Mouse (Mus musculus) neutrophil, adult 5-6 weeks (primary cell): ENCODE data around the gene Tbc1d1. TPM values are rescaled to one million over a fixed set of nuclear protein-coding genes. Genes with fewer than 3 reads are reported as not detected.

Source experiments
- ATAC-seq: fragments of 151-379, 151-347 bp; 2 replicates; pipeline ENCODE4 v1.8.0; 2017; ENCODE audit warnings: mild to moderate bottlenecking, moderate TSS enrichment; ENCODE audit not compliant: insufficient number of reproducible peaks, poor library complexity, low FRiP score, severe bottlenecking; ENCODE audit errors: extremely low read depth
- total RNA-seq: library from RNA; stranded (forward); fragments of 200-1000 nt; gene quantifications from 2 replicates; pipeline ENCODE4 v1.2.3, GENCODE M21; 2017

The Tbc1d1 gene
- total RNA-seq, 1 experiment from 2014 or later: 89.8 TPM

GRCm38 (mm10) chr5:64228252-64228651 lies 72.1 kb downstream of the Tbc1d1 start:
- no peak for ATAC-seq

GRCm38 (mm10) chr5:64229336-64229866 lies 73.3 kb downstream of the Tbc1d1 start:
- ATAC-seq: no peak

- ATAC-seq: peak; percentile 96
These were observed 74.0 kb downstream of the Tbc1d1 start for GRCm38 (mm10) chr5:64230061-64230466.

GRCm38 (mm10) chr5:64230507-64231041 lies 74.5 kb downstream of the Tbc1d1 start:
- no peak for ATAC-seq

DNA sequence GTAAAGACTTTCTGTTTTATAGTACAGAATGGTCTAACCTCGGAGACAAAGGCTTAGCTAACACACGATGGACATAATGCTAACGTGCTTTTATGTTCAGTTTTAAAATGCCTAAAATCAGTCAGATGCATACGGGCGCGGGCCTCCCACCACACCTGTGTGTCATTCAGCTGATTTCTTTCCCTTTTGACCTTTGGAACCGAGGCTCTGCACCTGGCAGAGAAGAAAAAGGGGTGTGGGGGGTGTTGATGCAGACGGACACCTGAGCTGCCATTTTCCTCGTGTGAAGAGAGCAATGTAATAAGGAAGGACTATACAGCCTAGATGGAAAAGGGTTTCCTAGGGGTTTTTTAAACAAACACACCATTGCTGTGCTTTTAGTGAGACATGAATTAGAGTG lies 76.8 kb downstream of the Tbc1d1 start:
- ATAC-seq: no peak

GRCm38 (mm10) chr5:64234269-64234985 lies 78.3 kb downstream of the Tbc1d1 start:
- no peak for ATAC-seq

DNA sequence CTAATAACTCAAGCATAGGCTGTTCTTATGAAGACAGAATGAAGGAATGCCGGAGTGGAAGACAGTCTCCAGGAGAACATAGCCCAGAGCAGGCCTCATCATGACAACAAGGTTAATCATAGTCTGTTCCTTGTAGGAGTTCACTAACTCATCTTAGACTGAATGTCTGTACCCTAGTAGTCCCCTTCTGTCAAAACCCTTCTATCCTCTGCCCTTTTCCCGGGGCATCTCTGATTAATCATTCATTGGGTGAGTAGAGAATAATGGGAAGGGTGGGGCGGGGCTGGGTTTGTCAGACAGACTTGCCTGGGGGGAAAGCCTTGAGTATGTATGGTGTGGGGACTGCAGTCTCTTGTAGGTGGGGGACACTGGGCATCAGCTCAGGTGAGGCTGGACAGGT lies 79.1 kb downstream of the Tbc1d1 start:
- ATAC-seq: no peak

DNA sequence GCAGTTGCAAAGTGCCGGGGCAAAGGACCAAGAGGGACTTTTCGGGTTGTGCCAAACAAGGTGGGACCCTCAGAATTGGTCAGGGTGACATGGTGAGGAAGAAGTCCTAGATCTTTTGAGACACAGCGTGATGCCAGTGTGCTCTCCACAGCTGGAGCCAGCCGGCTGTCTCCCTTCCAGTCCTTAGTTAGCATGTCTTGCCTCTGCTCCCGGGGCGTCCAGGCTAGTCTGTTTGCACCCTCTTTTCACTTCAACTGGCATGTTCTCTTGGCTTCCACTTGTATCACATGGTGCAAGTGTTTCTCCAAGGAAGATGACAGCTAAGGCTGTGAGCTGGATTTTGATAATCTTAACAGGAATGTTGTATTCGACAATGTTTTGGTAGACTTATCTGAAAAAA lies 80.5 kb downstream of the Tbc1d1 start:
- ATAC-seq: no peak

GRCm38 (mm10) chr5:64237263-64237662 lies 81.2 kb downstream of the Tbc1d1 start:
- no peak for ATAC-seq

DNA sequence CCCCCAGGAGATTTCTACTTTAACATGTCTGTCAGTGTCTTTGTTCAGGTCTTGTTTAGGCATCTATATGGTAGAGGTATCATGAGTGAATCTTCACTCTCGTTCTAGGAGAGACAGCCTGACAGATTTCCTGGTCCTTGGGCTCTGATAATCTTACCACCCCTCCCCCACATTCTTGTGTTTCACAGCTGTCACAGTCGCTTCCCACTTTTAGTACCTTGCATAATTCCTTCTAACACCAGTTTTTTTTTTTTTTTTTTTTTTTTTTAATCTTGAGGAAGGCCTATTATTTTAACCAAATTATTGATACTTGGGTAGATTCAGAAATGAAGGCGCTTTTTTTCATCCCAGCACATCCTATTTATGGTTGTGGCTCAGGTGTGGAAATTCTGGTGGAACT lies 81.6 kb downstream of the Tbc1d1 start:
- no peak for ATAC-seq

DNA sequence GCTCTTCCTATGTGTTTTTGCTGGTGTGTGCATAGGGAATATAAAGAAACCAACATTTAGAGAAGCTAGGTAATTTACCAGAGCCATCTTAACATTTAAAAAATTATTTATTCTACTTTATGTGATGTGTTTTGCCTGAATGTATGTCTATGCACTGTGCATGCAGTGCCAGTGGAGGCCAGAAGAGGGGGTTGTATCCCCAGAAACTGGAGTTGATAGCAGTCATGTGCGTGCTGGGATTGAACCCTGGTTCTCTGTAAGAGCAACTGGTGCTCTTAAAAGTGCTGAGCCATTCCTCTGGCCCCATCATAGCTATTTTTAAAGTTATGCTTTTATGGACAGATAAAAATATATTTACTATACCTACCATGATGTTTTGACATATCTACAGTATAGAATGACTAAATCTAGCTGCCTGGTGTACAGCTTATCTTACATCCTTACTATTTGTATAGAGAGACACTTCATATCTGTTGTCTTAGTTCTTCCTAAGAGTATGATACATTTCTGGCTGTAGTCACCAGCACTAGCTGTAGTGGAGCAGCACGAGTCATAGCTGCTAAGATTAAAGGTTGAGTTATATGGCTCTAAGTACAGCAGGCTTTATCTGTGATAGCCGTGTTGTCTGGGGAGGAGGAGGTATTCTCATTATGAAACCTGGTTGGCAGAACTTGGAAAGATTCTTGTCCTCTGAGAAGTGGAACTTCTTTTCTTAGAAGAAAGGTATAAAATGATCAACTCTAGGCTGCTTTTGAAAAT lies 83.0 kb downstream of the Tbc1d1 start:
- ATAC-seq: no peak

- peak; percentile 85 for ATAC-seq
These were observed 85.0 kb downstream of the Tbc1d1 start for GRCm38 (mm10) chr5:64240941-64241682.

DNA sequence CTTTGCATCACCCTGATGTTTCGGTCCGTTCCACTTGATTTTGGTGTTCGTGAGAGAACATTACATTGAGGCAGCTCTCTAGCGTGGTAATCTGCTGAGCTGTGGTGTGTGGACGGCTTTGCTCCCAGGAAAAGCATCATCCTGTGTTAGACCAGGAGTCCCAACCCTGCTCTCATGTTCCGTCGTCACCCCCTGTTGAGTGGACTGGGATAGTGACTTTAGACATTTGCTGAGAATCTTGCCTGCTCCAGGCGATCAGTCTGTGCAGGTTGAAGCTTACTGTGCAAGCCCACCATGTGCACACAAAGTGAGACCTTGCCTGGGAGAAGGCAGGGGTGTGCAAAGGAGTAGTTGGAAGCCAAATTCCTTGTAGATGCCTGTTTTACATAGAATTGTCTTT lies 85.8 kb downstream of the Tbc1d1 start:
- ATAC-seq: no peak

- peak; percentile 30; the same call in 1 of the 2 replicates for ATAC-seq
These were observed 86.8 kb downstream of the Tbc1d1 start for GRCm38 (mm10) chr5:64242795-64243455.

- no peak for ATAC-seq
These were observed 87.6 kb downstream of the Tbc1d1 start for GRCm38 (mm10) chr5:64243666-64244065.

GRCm38 (mm10) chr5:64244283-64244682 lies 88.2 kb downstream of the Tbc1d1 start:
- ATAC-seq: no peak

- no peak for ATAC-seq
These were observed 88.6 kb downstream of the Tbc1d1 start for GRCm38 (mm10) chr5:64244745-64245144.

DNA sequence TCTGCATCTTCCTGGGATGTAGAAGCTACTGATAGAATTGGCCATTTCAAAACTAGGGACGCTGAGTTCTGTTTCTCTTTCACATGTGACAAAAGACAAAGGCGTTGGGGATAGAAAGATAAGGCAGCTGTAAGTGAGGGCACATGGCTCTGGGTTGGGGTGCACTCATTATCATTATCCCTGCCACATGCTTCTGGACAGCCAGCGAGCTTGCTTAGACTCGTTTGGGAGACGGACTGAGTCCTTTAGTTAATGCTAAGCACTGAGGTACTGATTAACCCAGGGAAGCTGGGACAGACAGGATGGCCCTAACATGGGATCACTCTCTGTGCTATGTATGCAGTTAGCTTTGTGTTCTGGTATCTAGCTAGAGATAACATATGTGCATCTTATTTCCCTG lies 95.3 kb downstream of the Tbc1d1 start:
- ATAC-seq: no peak

GRCm38 (mm10) chr5:64254278-64254677 lies 98.2 kb downstream of the Tbc1d1 start:
- no peak for ATAC-seq
